Mouse (Mus musculus) right cerebral cortex, postnatal 14 days (tissue): ENCODE data around the gene Tmco4.
A peak's percentile ranks its signal among the peaks of the same experiment; 100 is the strongest.

Source experiments
- DNase-seq: peaks from one replicate; pipeline ENCODE4 v3.0.0; 2022

Tmco4 gene

GRCm38 (mm10) chr4:139024379-139024778 is 51.7 kb downstream of the Tmco4 start:
- peak; percentile 30 for DNase-seq

- DNase-seq: no peak
Observed at GRCm38 (mm10) chr4:139030675-139031074, 58.0 kb downstream of the Tmco4 start.

GRCm38 (mm10) chr4:139032521-139032920 is 59.8 kb downstream of the Tmco4 start:
- DNase-seq: no peak

GRCm38 (mm10) chr4:139033263-139034009 is 60.7 kb downstream of the Tmco4 start:
- DNase-seq: no peak

GRCm38 (mm10) chr4:139034010-139034367 is 61.3 kb downstream of the Tmco4 start:
- no peak for DNase-seq

- no peak for DNase-seq
Observed at GRCm38 (mm10) chr4:139034540-139034939, 61.9 kb downstream of the Tmco4 start.

GRCm38 (mm10) chr4:139034942-139035341 is 62.3 kb downstream of the Tmco4 start:
- DNase-seq: no peak

GRCm38 (mm10) chr4:139035799-139036198 is 63.1 kb downstream of the Tmco4 start:
- no peak for DNase-seq

- DNase-seq: no peak
Observed at GRCm38 (mm10) chr4:139037795-139038607, 65.3 kb downstream of the Tmco4 start.

- DNase-seq: no peak
Observed at GRCm38 (mm10) chr4:139040084-139040839, 67.6 kb downstream of the Tmco4 start.

GRCm38 (mm10) chr4:139042611-139043010 is 69.9 kb downstream of the Tmco4 start:
- DNase-seq: no peak

GRCm38 (mm10) chr4:139043600-139043999 is 70.9 kb downstream of the Tmco4 start:
- DNase-seq: no peak

- no peak for DNase-seq
Observed at GRCm38 (mm10) chr4:139044566-139044965, 71.9 kb downstream of the Tmco4 start.

- no peak for DNase-seq
Observed at GRCm38 (mm10) chr4:139046354-139046753, 73.7 kb downstream of the Tmco4 start.

- no peak for DNase-seq
Observed at GRCm38 (mm10) chr4:139048518-139048917, 75.8 kb downstream of the Tmco4 start.

- no peak for DNase-seq
Observed at GRCm38 (mm10) chr4:139052796-139053195, 80.1 kb downstream of the Tmco4 start.

- no peak for DNase-seq
Observed at GRCm38 (mm10) chr4:139053391-139053790, 80.7 kb downstream of the Tmco4 start.

GRCm38 (mm10) chr4:139054300-139054923 is 81.7 kb downstream of the Tmco4 start:
- DNase-seq: peak; percentile 64

GRCm38 (mm10) chr4:139055336-139055735 is 82.6 kb downstream of the Tmco4 start:
- no peak for DNase-seq

GRCm38 (mm10) chr4:139055744-139056143 is 83.1 kb downstream of the Tmco4 start:
- no peak for DNase-seq

- DNase-seq: no peak
Observed at GRCm38 (mm10) chr4:139057291-139057690, 84.6 kb downstream of the Tmco4 start.

GRCm38 (mm10) chr4:139058029-139058428 is 85.3 kb downstream of the Tmco4 start:
- no peak for DNase-seq

- DNase-seq: no peak
Observed at GRCm38 (mm10) chr4:139059569-139059968, 86.9 kb downstream of the Tmco4 start.
